Mouse (Mus musculus) spleen, postnatal 4 days (tissue): ENCODE measurements around the gene Aoc2.
"Not testable (repeated sequence)": the region's sequence is repeated elsewhere in the genome, so short reads cannot be mapped to it uniquely, and the experiment has no call there.

Experiments
- DNase-seq, 2 experiments: peaks; one replicate each; pipeline ENCODE4 v3.0.0; 2022; ENCODE audit warnings: low spot score in 2 of 2

The Aoc2 gene

DNA sequence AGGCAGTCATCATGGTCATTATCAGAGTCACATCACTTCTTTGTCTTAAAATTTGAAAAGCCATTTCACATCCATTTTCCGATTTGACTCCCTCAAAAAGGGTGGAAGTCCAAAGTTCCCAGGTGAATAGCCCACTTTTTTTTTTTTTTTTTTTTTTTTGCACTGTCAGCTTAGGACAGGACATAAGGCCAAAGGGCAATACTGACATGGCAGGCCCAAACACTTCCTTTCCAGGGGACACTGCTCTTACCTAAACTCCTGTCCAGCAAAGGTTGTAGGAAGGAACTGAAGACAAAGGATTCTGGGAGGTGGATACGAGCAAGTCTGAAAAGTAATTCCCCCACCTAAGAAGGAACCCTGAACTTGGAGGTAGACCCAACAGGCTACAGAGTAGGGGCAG is 31.1 kb downstream of the Aoc2 start:
- no peak for DNase-seq

DNA sequence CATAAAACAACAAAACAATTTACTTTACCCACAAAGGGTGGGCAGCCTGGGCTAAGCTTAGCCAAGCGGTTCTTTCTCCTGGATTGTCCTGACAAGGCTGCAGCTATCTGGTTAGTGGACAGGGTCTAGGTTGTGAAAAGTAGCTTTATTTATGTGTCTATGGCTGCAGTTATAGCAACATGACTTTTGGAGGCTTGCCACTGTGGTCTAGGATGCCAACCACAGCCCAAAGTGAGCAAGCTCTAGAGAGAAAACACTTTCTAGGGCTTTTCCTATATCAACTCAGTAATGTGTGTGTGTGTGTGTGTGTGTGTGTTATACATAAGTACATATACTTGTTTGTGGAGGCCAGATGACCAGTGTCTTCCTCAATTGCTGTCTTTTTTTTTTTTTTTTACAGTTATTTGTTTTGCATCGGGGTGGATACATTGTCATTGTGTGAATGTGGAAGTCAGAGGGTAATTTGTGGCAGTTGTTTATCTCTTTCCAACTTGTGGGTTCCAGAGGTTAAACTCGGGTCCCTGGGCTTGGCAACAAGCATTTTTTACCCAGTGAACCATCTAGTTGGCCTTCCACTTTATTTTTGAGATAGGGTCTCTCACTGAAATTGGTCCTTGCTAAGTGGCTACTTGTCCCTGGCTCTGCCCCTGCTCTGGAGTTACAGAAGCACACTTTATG is 32.8 kb downstream of the Aoc2 start:
- no peak for DNase-seq

DNA sequence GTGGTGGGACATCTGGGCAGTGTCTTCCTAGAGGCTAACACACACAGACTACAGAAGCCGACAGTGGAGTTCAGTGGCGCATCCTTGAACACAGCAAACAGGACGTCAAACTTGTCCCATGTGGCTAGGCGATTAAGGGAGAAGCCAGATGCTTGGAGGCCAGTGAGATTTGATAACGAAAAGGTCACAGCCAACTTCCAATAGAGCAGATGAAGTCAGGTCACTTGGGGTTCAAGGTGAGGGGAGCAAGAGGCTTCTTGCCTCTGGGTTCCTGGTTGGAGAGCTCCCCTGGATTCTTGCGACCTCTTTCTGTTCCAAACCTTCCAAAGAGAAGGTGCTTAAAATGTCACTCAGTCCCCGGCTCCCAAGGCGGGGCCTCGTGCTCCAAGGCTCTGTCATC is 34.9 kb downstream of the Aoc2 start:
- DNase-seq = no peak

DNA sequence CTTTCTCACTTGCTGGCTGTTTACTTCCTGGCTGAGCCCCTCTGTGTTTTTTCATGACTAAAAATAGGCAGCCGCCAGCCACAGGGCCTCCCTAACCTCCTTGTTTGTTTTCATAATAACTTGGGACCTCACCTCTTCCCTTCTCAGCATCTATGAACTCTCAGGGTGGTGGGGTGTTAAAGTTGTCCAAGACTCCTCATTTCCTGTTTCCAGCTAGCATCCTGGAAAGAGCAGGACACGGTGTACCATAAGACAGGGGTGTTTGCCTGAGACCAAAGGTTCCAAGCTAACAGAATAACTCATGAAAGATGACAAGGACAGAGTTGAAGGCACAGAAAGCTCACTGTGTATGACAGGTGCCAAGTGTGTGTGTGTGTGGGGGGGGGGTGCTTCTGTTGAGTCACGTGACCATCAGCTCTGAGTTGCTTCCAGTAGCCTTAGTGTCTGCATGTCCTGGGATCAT is 35.8 kb downstream of the Aoc2 start:
- no peak for DNase-seq

DNA sequence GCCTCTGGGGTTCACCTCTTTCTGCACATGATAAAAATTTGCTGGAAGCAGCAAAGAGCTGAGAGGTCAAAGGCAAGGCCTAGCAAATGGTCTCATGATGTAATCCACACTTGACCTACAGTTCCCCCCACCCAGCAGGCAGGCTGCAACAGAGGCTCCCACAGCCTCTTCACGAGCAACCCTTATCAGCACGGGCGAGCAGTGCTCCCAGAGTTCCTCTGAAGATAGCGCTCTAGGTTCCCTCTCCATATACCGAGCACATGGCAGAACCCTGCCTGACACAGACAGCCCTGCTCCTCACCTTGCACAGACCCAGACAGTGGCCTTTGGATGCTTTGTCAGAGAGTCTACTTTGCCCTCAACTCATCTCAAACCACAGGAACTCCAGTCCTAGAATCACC is 39.7 kb downstream of the Aoc2 start:
- DNase-seq = no peak

DNA sequence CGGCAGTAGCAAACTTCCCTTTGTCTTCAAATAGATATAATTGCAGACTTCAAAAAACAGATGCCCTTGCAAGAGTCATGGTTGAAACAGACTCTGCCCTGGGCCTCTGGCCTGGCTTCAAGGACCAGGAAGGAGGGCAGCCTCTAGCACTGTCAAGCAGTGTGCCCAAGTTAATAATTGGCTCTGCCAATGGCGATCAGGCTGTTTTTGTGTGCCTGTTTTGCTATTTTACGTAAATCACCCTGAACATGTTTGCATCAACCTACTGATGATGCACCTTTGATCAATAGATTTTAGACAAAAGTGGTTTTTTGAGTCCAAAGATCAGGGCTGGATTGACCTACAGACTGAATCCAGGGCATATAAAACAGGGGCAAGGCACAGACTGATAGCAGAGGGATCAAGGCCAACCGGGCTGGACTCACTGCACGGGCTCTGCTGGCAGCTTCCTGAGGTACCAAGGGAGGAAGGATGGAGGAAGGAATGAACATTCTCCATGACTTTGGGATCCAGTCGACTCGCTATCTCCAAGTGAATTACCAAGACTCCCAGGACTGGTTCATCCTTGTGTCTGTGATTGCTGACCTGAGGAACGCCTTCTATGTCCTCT is 42.6 kb downstream of the Aoc2 start, which contains the start of gene G6pc:
Gene G6pc (plus strand): TSS at position 236 of the 610 bp plus-strand sequence.
- DNase-seq = no peak

DNA sequence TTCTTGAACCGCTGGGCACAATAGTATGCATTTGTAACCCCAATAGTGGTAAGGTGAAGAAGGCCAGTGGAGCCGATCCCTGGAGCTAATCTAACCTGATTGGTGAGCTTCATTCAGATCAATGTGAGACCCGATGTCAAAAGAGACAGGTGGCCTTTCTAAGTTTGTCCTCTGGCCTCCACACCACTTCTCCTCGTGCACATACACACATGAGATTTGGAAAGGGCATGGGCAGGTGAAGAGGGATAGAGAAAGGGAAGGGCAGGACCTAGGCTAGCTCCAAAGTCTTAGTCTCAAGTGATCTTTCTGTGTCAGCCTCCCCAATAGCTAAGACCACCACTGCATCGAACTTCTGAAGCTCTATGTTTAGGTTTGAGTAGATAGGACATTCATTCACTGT is 45.3 kb downstream of the Aoc2 start:
- DNase-seq = no peak

DNA sequence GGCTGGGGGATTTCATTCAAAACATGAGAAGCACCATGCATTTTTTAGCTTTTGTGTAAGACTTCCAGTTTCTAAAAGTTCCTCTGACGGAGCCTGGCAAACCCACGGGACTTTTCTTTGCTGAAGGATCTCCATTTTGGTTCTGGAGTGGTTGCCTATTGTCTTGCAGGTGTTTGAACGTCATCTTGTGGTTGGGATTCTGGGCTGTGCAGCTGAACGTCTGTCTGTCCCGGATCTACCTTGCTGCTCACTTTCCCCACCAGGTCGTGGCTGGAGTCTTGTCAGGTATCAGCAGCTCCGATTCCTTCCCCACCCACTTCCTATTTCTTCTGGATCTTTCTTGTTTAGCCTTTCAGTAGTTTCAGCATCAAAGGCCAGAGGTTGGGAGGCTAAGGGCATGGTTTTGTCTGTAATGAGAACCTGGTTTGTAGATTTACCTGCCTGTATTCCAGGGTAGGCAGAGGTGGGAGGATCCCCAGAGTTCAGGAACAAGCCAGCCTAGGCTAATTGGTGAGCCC is 49.6 kb downstream of the Aoc2 start:
- DNase-seq = no peak

DNA sequence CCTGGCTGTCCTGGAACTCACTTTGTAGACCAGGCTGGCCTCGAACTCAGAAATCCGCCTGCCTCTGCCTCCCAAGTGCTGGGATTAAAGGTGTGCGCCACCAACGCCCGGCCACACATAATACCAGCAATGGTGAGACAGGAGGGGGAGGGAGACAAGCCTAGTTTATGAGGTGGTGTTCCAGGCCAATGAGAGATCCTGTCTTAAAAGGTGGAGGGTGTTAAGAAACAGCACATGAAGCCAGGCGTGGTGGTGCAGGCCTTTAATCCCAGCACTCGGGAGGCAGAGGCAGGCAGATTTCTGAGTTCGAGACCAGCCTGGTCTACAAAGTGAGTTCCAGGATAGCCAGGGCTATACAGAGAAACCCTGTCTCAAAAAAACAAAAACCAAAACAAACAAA is 53.3 kb downstream of the Aoc2 start:
- DNase-seq = not testable (repeated sequence)

DNA sequence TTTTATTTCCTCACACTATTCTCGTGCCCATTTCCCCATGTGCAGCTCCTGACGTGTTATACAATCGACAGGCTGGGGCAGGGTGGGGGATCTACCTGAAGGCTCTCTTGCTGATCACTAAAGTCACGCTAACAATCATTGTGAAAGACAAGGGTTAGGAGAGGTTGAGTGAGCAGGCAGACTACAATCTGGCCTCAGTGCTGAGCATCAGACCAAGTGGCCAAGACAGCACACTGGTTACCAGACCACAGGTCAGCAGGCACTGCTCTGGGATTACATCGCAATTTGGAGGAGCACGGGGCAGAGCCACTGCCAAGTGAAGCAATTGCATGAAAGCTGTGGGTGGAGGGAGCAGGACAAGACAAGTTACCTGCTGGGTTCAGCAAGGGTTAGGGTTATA is 54.1 kb downstream of the Aoc2 start:
- no peak for DNase-seq
